Mouse (Mus musculus) ES-E14 (cell line): Measurements from ENCODE around the gene Slc25a47. TPM values are rescaled to one million over a fixed set of nuclear protein-coding genes. Genes with fewer than 3 reads are reported as not detected.

Experiments
- DNase-seq: peaks from one replicate; pipeline ENCODE4 v3.0.0-alpha.2; 2013; ENCODE audit warnings: low read depth, low spot score
- H3K27ac ChIP-seq: 2 replicates; pipeline ENCODE4 v1.5.1; 2012; ENCODE audit warnings: low read depth, mild to moderate bottlenecking, low read length, moderate library complexity, mixed read lengths; ENCODE audit not compliant: poor library complexity, insufficient read depth, severe bottlenecking
- H3K36me3 ChIP-seq: 2 replicates; pipeline ENCODE4 v1.6.1; 2012; ENCODE audit warnings: mild to moderate bottlenecking, low read length, moderate library complexity, mixed read lengths; ENCODE audit not compliant: control insufficient read depth, poor library complexity, insufficient read depth, severe bottlenecking
- H3K4me1 ChIP-seq, 2 experiments: fragments of 150-350 bp in 1 of 2; sonication (generic) in 1 of 2; 2 replicates each; pipeline ENCODE4 v1.6.1; 2012; ENCODE audit warnings: low read length in 2 of 2, mild to moderate bottlenecking in 1 of 2, mixed read lengths in 1 of 2; ENCODE audit not compliant: control insufficient read depth in 2 of 2, insufficient read depth in 2 of 2, poor library complexity in 1 of 2
- H3K4me3 ChIP-seq, 2 experiments: fragments of 150-350 bp in 1 of 2; sonication (generic) in 1 of 2; 2 replicates each; pipeline ENCODE4 v1.5.1; 2012; ENCODE audit warnings: low read length in 2 of 2, low read depth in 1 of 2, mild to moderate bottlenecking in 1 of 2, mixed read lengths in 1 of 2; ENCODE audit not compliant: insufficient read depth in 1 of 2, poor library complexity in 1 of 2, severe bottlenecking in 1 of 2
- H3K9ac ChIP-seq: 2 replicates; pipeline ENCODE4 v1.6.1; 2012; ENCODE audit warnings: low read depth, mild to moderate bottlenecking, low read length, mixed read lengths; ENCODE audit not compliant: poor library complexity, insufficient read depth, severe bottlenecking
- H3K9me3 ChIP-seq: fragments of 150-350 bp; sonication (generic); 2 replicates; pipeline ENCODE4 v1.6.1; 2012; ENCODE audit warnings: low read depth, mild to moderate bottlenecking, low read length; ENCODE audit not compliant: control insufficient read depth, insufficient read depth
- CHD2 ChIP-seq: IDR thresholded peaks from 2 replicates; pipeline ENCODE4 v1.6.1; 2014; ENCODE audit warnings: mild to moderate bottlenecking, low read depth, low read length, inconsistent platforms
- HCFC1 ChIP-seq: IDR thresholded peaks from 2 replicates; pipeline ENCODE4 v1.6.1; 2012; ENCODE audit warnings: low read length, inconsistent platforms, borderline replicate concordance; ENCODE audit not compliant: insufficient read depth
- MAFK ChIP-seq: IDR thresholded peaks from 2 replicates; pipeline ENCODE4 v1.6.1; 2014; ENCODE audit warnings: mild to moderate bottlenecking, low read depth, low read length, inconsistent platforms; ENCODE audit not compliant: insufficient read depth
- ZC3H11A ChIP-seq: IDR thresholded peaks from 2 replicates; pipeline ENCODE4 v1.6.1; 2012; ENCODE audit warnings: low read depth, mild to moderate bottlenecking, inconsistent platforms, low read length, borderline replicate concordance
- ZNF384 ChIP-seq: IDR thresholded peaks from 2 replicates; pipeline ENCODE4 v1.6.1; 2012; ENCODE audit warnings: low read depth, low read length, inconsistent platforms
- in situ Hi-C, 2 experiments: fragments of 600-800 bp; cut with MboI; formaldehyde crosslinking; loops; one replicate each; pipeline ENCODE4 v1.15.1; 2025; ENCODE audit warnings: low sequenced_read_pairs in 2 of 2, inconsistent platforms in 1 of 2; ENCODE audit not compliant: unreplicated experiment in 2 of 2
- total RNA-seq: library from RNA; depleted of rRNA; stranded (reverse); fragments of 300-350 nt; gene quantifications from 2 replicates; pipeline ENCODE4 v1.2.3, GENCODE M21; 2012

The Slc25a47 gene
- total RNA-seq, 1 experiment: 8.1 TPM

DNA sequence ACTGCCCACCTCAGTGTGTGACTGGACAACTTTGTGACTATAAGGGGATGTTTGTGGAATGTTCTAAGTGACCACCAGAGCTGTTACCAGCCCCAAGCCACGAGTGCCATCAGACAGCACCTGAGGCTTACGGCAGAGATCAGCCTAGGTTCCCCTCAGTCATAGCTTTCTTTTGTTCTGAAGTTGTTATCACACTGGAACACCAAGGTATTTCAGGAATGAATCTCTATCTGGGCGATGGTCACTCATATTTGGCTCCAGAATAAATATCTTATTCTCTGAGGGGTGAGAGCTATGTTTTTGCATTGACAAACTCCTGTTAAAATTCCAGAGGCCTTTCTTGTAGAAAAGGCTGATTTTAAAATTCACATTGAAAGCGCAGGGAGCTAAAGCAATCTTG is 43.3 kb downstream of the Slc25a47 start:
- no peak overlapping the region for H3K4me3 ChIP-seq

GRCm38 (mm10) chr12:108880606-108881005 is 44.8 kb downstream of the Slc25a47 start:
- TF ChIP-seq ZC3H11A: no peak
- TF ChIP-seq HCFC1: no peak
- TF ChIP-seq CHD2: no peak
- TF ChIP-seq MAFK: no peak
- no peak for TF ChIP-seq ZNF384
- Histone ChIP-seq H3K36me3 (peaks cover 35% of the 10 kb centered on the region), H3K27ac (no peak overlapping the region), H3K9ac (no peak overlapping the region), H3K4me3 (no peak overlapping the region), H3K9me3 (no peaks in the 10 kb centered on the region), H3K4me1 (no peaks in the 10 kb centered on the region)
- in situ Hi-C loops: no loop called here
- no peak for DNase-seq

More for the DNA sequence above, 43.3 kb downstream of the Slc25a47 start:
- H3K36me3 ChIP-seq: peaks cover 34% of the 10 kb centered on the region
- H3K27ac ChIP-seq: no peak overlapping the region
- no peak overlapping the region for H3K9ac ChIP-seq
- in situ Hi-C loops: no loop called here
- TF ChIP-seq MAFK (no peak), ZNF384 (no peak), ZC3H11A (no peak), HCFC1 (no peak)
- H3K4me1 ChIP-seq: no peaks in the 10 kb centered on the region
- H3K9me3 ChIP-seq: no peaks in the 10 kb centered on the region
- no peak for DNase-seq

GRCm38 (mm10) chr12:108881192-108881591 is 45.3 kb downstream of the Slc25a47 start:
- H3K4me3 ChIP-seq: no peak overlapping the region
- in situ Hi-C loops: no loop called here
- peaks cover 35% of the 10 kb centered on the region for H3K36me3 ChIP-seq
- H3K9me3 ChIP-seq: no peaks in the 10 kb centered on the region
- no peaks in the 10 kb centered on the region for H3K4me1 ChIP-seq
- H3K27ac ChIP-seq: no peak overlapping the region
- TF ChIP-seq ZC3H11A: no peak
- TF ChIP-seq HCFC1: no peak
- TF ChIP-seq CHD2: no peak
- no peak for TF ChIP-seq ZNF384
- no peak for TF ChIP-seq MAFK
- no peak for DNase-seq
- H3K9ac ChIP-seq: no peak overlapping the region

- DNase-seq: no peak
- no peaks in the 10 kb centered on the region for H3K9me3 ChIP-seq
- no peak overlapping the region for H3K27ac ChIP-seq
- H3K4me1 ChIP-seq: no peaks in the 10 kb centered on the region
- TF ChIP-seq ZNF384 (no peak), MAFK (no peak)
- H3K9ac ChIP-seq: no peak overlapping the region
- in situ Hi-C loops: no loop called here
- peaks cover 45% of the 10 kb centered on the region for H3K36me3 ChIP-seq
- H3K4me3 ChIP-seq: no peak overlapping the region
These were observed 46.9 kb downstream of the Slc25a47 start for GRCm38 (mm10) chr12:108882776-108883175.

DNA sequence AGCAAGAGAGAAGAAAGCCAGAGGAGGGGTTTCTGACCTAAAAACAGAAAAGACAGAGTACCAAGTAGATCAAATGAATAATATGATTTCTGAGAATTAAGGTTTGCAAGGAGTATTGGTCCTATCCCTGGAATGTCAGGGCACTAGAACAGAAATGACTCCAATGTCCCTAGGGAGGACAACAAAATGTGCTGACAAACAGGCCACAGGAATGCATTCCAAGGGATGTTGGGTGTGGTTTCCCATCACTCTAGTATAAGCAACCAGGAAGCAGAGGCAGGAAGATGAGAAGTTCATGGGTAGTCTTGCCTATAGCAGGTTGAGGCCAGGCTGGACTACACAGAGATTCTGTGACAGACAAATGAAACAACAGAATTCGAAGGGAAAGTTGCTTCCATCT is 50.1 kb downstream of the Slc25a47 start:
- TF ChIP-seq ZNF384 (no peak), ZC3H11A (no peak), CHD2 (no peak), MAFK (no peak)
- no peaks in the 10 kb centered on the region for H3K9me3 ChIP-seq
- peaks cover 37% of the 10 kb centered on the region for H3K36me3 ChIP-seq
- H3K4me3 ChIP-seq: no peak overlapping the region
- DNase-seq: no peak
- no peaks in the 10 kb centered on the region for H3K4me1 ChIP-seq
- in situ Hi-C loops: no loop called here
- H3K9ac ChIP-seq: no peak overlapping the region
- H3K27ac ChIP-seq: no peak overlapping the region
